Mouse (Mus musculus): ENCODE results near the gene Kdm3a. TPM values are rescaled to one million over a fixed set of nuclear protein-coding genes. Genes with fewer than 3 reads are reported as not detected.
A peak's percentile ranks its signal among the peaks of the same experiment; 100 is the strongest.

Gene Kdm3a
- polyA plus RNA-seq, 1 experiment from 2014 or later: 47.0 TPM

GRCm38 (mm10) chr6:71631196-71631595 is 1.6 kb downstream of the Kdm3a start:
- Histone ChIP-seq H3K9ac (replicated peaks; ENCODE audit: low read length) (no peak overlapping the region), H3K9me3 (ENCODE audit: low read length) (no peaks in the 10 kb centered on the region), H3K27ac (ENCODE audit: low read length) (no peak overlapping the region), H3K27me3 (ENCODE audit: insufficient read depth, low read length) (no peaks in the 10 kb centered on the region), H3K4me1 (ENCODE audit: insufficient read depth, low read length) (peaks cover 22% of the 10 kb centered on the region), H3K4me3 (ENCODE audit: low read length) (peak overlapping the region; percentile 88), H3K4me2 (replicated peaks; ENCODE audit: low read depth, low read length) (peak overlapping the region; percentile 93), H3K36me3 (ENCODE audit: insufficient read depth, low read length) (peaks cover 21% of the 10 kb centered on the region)
- no peak for ATAC-seq (ENCODE audit: low FRiP score, low TSS enrichment)
- WGBS: 12% methylated on average over 2 of the region's 2 CpGs

DNA sequence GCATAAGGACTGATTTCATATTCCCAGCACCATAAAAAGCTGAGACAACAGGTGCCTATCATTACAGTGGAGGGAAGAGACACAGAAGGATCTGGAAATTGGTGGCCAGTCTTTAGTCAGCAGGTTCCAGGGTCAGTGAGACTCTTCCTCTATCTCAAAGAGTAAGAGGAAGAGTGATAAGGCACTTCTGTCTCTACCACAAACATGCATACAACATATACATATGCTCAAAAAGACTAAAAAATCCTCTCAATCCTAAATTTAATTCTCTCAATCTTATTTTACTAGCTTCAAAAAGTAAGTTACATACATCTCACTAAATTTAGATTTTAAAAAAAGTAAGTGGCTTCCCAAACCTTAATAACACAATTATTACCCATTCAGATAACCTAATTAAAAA is 5.5 kb downstream of the Kdm3a start:
- Histone ChIP-seq H3K27ac (ENCODE audit: low read length) (no peak overlapping the region), H3K9me3 (ENCODE audit: low read length) (no peaks in the 10 kb centered on the region), H3K4me2 (replicated peaks; ENCODE audit: low read depth, low read length) (no peak overlapping the region), H3K4me1 (ENCODE audit: insufficient read depth, low read length) (peaks cover 22% of the 10 kb centered on the region), H3K9ac (replicated peaks; ENCODE audit: low read length) (no peak overlapping the region), H3K36me3 (ENCODE audit: insufficient read depth, low read length) (peaks cover 36% of the 10 kb centered on the region), H3K4me3 (ENCODE audit: low read length) (no peak overlapping the region), H3K27me3 (ENCODE audit: insufficient read depth, low read length) (no peaks in the 10 kb centered on the region)
- no peak for ATAC-seq (ENCODE audit: low FRiP score, low TSS enrichment)

DNA sequence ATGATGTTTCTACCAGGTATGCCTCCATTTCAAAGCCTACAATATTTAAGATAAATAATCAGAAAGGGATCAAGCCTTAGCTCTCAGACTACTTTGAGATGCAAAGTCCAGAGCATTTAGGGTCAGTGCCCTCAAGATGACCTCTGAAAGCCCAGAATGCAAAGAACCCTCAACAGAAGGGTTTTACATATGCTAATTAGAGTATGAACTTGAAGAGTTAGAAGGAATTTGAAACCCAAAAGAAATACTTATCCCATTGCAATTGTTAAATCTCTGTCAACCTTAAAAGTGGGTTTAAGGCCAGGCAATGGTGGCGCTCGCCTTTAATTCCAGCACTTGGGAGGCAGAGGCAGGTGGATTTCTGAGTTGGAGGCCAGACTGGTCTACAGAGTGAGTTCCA is 6.8 kb downstream of the Kdm3a start:
- ATAC-seq (ENCODE audit: low FRiP score, low TSS enrichment): no peak
- Histone ChIP-seq H3K27me3 (ENCODE audit: insufficient read depth, low read length) (no peaks in the 10 kb centered on the region), H3K9ac (replicated peaks; ENCODE audit: low read length) (no peak overlapping the region), H3K36me3 (ENCODE audit: insufficient read depth, low read length) (peaks cover 39% of the 10 kb centered on the region), H3K4me1 (ENCODE audit: insufficient read depth, low read length) (peaks cover 15% of the 10 kb centered on the region), H3K27ac (ENCODE audit: low read length) (no peak overlapping the region), H3K4me3 (ENCODE audit: low read length) (no peak overlapping the region), H3K9me3 (ENCODE audit: low read length) (no peaks in the 10 kb centered on the region), H3K4me2 (replicated peaks; ENCODE audit: low read depth, low read length) (no peak overlapping the region)
- 94% methylated on average over 2 of the region's 2 CpGs for WGBS

DNA sequence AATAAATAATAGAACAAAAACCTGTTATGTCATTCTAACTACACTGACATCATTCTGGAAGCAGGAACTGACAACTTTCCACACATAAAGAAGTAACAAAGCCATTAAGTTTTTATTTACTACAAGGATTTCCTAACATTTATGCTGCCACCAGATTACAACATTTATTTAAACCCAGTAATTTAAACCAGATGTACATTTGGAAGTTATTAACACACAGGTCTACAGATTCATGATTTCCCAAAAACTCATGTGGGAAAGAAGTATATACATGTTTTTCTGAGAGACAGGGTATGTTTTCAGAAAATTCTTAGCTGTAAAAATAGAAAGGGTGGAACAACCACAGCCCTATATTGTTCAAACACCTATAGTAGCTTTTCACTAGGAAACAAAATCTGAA is 8.1 kb downstream of the Kdm3a start:
- H3K9ac ChIP-seq (replicated peaks; ENCODE audit: low read length): no peak overlapping the region
- H3K4me3 ChIP-seq (ENCODE audit: low read length): no peak overlapping the region
- no peak overlapping the region for H3K4me2 ChIP-seq (replicated peaks; ENCODE audit: low read depth, low read length)
- H3K27me3 ChIP-seq (ENCODE audit: insufficient read depth, low read length): no peaks in the 10 kb centered on the region
- H3K36me3 ChIP-seq (ENCODE audit: insufficient read depth, low read length): peaks cover 38% of the 10 kb centered on the region
- peaks cover 5% of the 10 kb centered on the region; the same call in 1 of the 2 replicates for H3K4me1 ChIP-seq (ENCODE audit: insufficient read depth, low read length)
- no peaks in the 10 kb centered on the region for H3K9me3 ChIP-seq (ENCODE audit: low read length)
- H3K27ac ChIP-seq (ENCODE audit: low read length): no peak overlapping the region
- no peak for ATAC-seq (ENCODE audit: low FRiP score, low TSS enrichment)

DNA sequence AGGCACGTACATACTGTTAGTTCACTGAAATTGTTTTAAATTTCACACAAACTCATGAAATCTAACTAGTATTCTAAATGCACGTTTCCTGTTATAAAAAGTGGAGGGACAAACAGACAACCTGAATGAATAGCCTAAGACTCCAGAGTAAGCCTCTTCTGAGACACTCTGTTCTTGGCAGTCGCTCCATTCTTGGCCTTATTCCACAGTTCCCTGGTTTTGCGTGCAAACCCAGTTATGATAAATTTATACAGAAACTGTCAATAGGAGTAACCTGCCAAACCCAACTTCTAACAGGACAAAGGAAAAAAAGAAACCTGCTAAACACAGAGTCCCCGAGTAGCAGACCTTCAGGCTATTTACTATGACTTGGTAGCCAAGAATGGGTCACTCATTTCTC is 10.8 kb downstream of the Kdm3a start:
- H3K27me3 ChIP-seq (ENCODE audit: insufficient read depth, low read length): no peaks in the 10 kb centered on the region
- ATAC-seq (ENCODE audit: low FRiP score, low TSS enrichment): no peak
- H3K36me3 ChIP-seq (ENCODE audit: insufficient read depth, low read length): peaks cover 37% of the 10 kb centered on the region
- H3K4me2 ChIP-seq (replicated peaks; ENCODE audit: low read depth, low read length): no peak overlapping the region
- no peaks in the 10 kb centered on the region for H3K4me1 ChIP-seq (ENCODE audit: insufficient read depth, low read length)
- H3K9ac ChIP-seq (replicated peaks; ENCODE audit: low read length): no peak overlapping the region
- no peak overlapping the region for H3K4me3 ChIP-seq (ENCODE audit: low read length)
- H3K27ac ChIP-seq (ENCODE audit: low read length): no peak overlapping the region
- 89% methylated on average over 5 of the region's 5 CpGs for WGBS
- no peaks in the 10 kb centered on the region for H3K9me3 ChIP-seq (ENCODE audit: low read length)

DNA sequence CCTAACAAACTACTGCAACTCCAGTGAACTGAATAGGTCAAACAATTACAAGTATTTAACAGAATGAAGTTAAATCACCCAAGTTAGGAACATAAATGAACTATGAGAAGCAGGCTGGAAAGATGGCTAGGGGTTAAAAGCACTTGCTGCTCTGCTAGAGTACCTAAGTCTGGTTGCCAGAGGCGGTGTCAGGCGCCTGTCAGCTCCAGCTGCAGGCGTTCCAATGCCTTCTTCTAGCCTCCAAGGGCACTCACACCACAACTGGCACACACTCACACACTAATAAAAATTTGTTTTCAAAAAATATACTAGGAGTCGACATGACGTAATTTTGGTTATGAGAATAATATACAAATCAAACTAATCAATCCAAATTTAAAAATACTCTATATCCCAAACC is 11.2 kb downstream of the Kdm3a start:
- no peak overlapping the region for H3K27ac ChIP-seq (ENCODE audit: low read length)
- no peak for ATAC-seq (ENCODE audit: low FRiP score, low TSS enrichment)
- H3K27me3 ChIP-seq (ENCODE audit: insufficient read depth, low read length): no peaks in the 10 kb centered on the region
- H3K9ac ChIP-seq (replicated peaks; ENCODE audit: low read length): no peak overlapping the region
- no peaks in the 10 kb centered on the region for H3K9me3 ChIP-seq (ENCODE audit: low read length)
- H3K36me3 ChIP-seq (ENCODE audit: insufficient read depth, low read length): peaks cover 41% of the 10 kb centered on the region
- H3K4me3 ChIP-seq (ENCODE audit: low read length): no peak overlapping the region
- H3K4me1 ChIP-seq (ENCODE audit: insufficient read depth, low read length): no peaks in the 10 kb centered on the region
- 89% methylated on average over 5 of the region's 5 CpGs for WGBS
- no peak overlapping the region for H3K4me2 ChIP-seq (replicated peaks; ENCODE audit: low read depth, low read length)

GRCm38 (mm10) chr6:71616959-71617358 is 15.8 kb downstream of the Kdm3a start:
- WGBS: 86% methylated on average over 5 of the region's 5 CpGs
- ATAC-seq (ENCODE audit: low FRiP score, low TSS enrichment): no peak
- H3K36me3 ChIP-seq (ENCODE audit: insufficient read depth, low read length): peaks cover 50% of the 10 kb centered on the region

GRCm38 (mm10) chr6:71613225-71613624 is 19.6 kb downstream of the Kdm3a start:
- Histone ChIP-seq H3K9me3 (ENCODE audit: low read length) (no peaks in the 10 kb centered on the region), H3K27me3 (ENCODE audit: insufficient read depth, low read length) (no peaks in the 10 kb centered on the region), H3K27ac (ENCODE audit: low read length) (no peak overlapping the region), H3K4me3 (ENCODE audit: low read length) (no peak overlapping the region), H3K4me1 (ENCODE audit: insufficient read depth, low read length) (peaks cover 4% of the 10 kb centered on the region; the same call in 1 of the 2 replicates), H3K9ac (replicated peaks; ENCODE audit: low read length) (no peak overlapping the region), H3K36me3 (ENCODE audit: insufficient read depth, low read length) (peaks cover 60% of the 10 kb centered on the region), H3K4me2 (replicated peaks; ENCODE audit: low read depth, low read length) (no peak overlapping the region)
- peak; percentile 86 for ATAC-seq (ENCODE audit: low FRiP score, low TSS enrichment)

More at GRCm38 (mm10) chr6:71616959-71617358, 15.8 kb downstream of the Kdm3a start:
- H3K4me2 ChIP-seq (replicated peaks; ENCODE audit: low read depth, low read length): no peak overlapping the region
- peaks cover 4% of the 10 kb centered on the region; the same call in 1 of the 2 replicates for H3K4me1 ChIP-seq (ENCODE audit: insufficient read depth, low read length)
- no peak overlapping the region for H3K9ac ChIP-seq (replicated peaks; ENCODE audit: low read length)
- no peak overlapping the region for H3K27ac ChIP-seq (ENCODE audit: low read length)
- H3K4me3 ChIP-seq (ENCODE audit: low read length): no peak overlapping the region
- H3K27me3 ChIP-seq (ENCODE audit: insufficient read depth, low read length): no peaks in the 10 kb centered on the region
- no peaks in the 10 kb centered on the region for H3K9me3 ChIP-seq (ENCODE audit: low read length)

GRCm38 (mm10) chr6:71609968-71610367 is 22.8 kb downstream of the Kdm3a start:
- Histone ChIP-seq H3K4me3 (ENCODE audit: low read length) (no peak overlapping the region), H3K27me3 (ENCODE audit: insufficient read depth, low read length) (no peaks in the 10 kb centered on the region), H3K9me3 (ENCODE audit: low read length) (no peaks in the 10 kb centered on the region), H3K9ac (replicated peaks; ENCODE audit: low read length) (no peak overlapping the region), H3K27ac (ENCODE audit: low read length) (no peak overlapping the region), H3K36me3 (ENCODE audit: insufficient read depth, low read length) (peaks cover 52% of the 10 kb centered on the region), H3K4me1 (ENCODE audit: insufficient read depth, low read length) (peaks cover 4% of the 10 kb centered on the region; the same call in 1 of the 2 replicates), H3K4me2 (replicated peaks; ENCODE audit: low read depth, low read length) (no peak overlapping the region)
- ATAC-seq (ENCODE audit: low FRiP score, low TSS enrichment): no peak
- 92% methylated on average over 7 of the region's 7 CpGs for WGBS

DNA sequence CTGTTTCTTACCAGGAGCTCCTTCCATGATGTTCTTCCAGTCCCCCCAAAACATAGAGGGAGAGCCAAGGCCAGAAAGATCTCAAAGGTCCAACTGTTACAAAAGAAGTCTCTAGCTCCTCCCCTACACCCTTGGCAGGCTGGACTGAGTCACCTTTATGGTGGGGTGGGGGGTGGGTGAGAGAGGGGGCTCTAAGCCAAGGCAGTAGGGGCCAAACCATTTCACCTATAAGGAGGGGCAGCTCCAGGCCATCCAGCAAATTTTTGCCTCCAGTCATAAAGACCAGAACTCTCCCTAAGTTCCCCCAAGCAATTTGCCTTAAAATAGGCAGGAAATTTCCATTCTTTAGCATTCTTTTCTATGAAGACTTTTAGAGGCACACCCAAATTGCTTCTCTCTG is 23.8 kb downstream of the Kdm3a start:
- Histone ChIP-seq H3K9ac (replicated peaks; ENCODE audit: low read length) (no peak overlapping the region), H3K36me3 (ENCODE audit: insufficient read depth, low read length) (peaks cover 53% of the 10 kb centered on the region)
- no peak for ATAC-seq (ENCODE audit: low FRiP score, low TSS enrichment)

GRCm38 (mm10) chr6:71607756-71608155 is 25.0 kb downstream of the Kdm3a start:
- Histone ChIP-seq H3K9ac (replicated peaks; ENCODE audit: low read length) (no peak overlapping the region), H3K4me2 (replicated peaks; ENCODE audit: low read depth, low read length) (no peak overlapping the region), H3K36me3 (ENCODE audit: insufficient read depth, low read length) (peaks cover 53% of the 10 kb centered on the region), H3K4me3 (ENCODE audit: low read length) (no peak overlapping the region), H3K27me3 (ENCODE audit: insufficient read depth, low read length) (no peaks in the 10 kb centered on the region), H3K9me3 (ENCODE audit: low read length) (no peaks in the 10 kb centered on the region), H3K4me1 (ENCODE audit: insufficient read depth, low read length) (no peaks in the 10 kb centered on the region), H3K27ac (ENCODE audit: low read length) (no peak overlapping the region)
- no peak for ATAC-seq (ENCODE audit: low FRiP score, low TSS enrichment)
- 72% methylated on average over 3 of the region's 3 CpGs for WGBS

More for the DNA sequence above, 23.8 kb downstream of the Kdm3a start:
- Histone ChIP-seq H3K4me3 (ENCODE audit: low read length) (no peak overlapping the region), H3K27ac (ENCODE audit: low read length) (no peak overlapping the region), H3K9me3 (ENCODE audit: low read length) (no peaks in the 10 kb centered on the region), H3K27me3 (ENCODE audit: insufficient read depth, low read length) (no peaks in the 10 kb centered on the region), H3K4me2 (replicated peaks; ENCODE audit: low read depth, low read length) (no peak overlapping the region), H3K4me1 (ENCODE audit: insufficient read depth, low read length) (peaks cover 4% of the 10 kb centered on the region; the same call in 1 of the 2 replicates)
